Mouse (Mus musculus) frontal cortex, adult 2 months (tissue): ENCODE measurements around the gene Gm5148. TPM values are rescaled to one million over a fixed set of nuclear protein-coding genes. Genes with fewer than 3 reads are reported as not detected.
A peak's percentile ranks its signal among the peaks of the same experiment; 100 is the strongest.

Experiments used
- DNase-seq, 2 experiments: peaks; one replicate each; pipeline ENCODE4 v3.0.0; 2022; ENCODE audit warnings: low spot score in 1 of 2; ENCODE audit errors: extremely low spot score in 1 of 2
- polyA plus RNA-seq: library from polyadenylated mRNA; depleted of rRNA; stranded (reverse); fragments of >200 nt; gene quantifications from 2 replicates; pipeline ENCODE4 v1.2.3, GENCODE M21; 2012; rRNA removed

The Gm5148 gene
- polyA plus RNA-seq, 1 experiment = 10.2 TPM

- no peak for DNase-seq
Measured at GRCm38 (mm10) chr3:37703066-37703465, 21.2 kb downstream of the Gm5148 start.

- DNase-seq = no peak
Measured at GRCm38 (mm10) chr3:37693552-37693951, 30.7 kb downstream of the Gm5148 start.

- DNase-seq = no peak
Measured at GRCm38 (mm10) chr3:37692945-37693344, 31.3 kb downstream of the Gm5148 start.

GRCm38 (mm10) chr3:37687158-37687980 lies 36.9 kb downstream of the Gm5148 start:
- DNase-seq = peak; percentile 60 to 67

GRCm38 (mm10) chr3:37686751-37687150 lies 37.5 kb downstream of the Gm5148 start:
- DNase-seq = no peak

- DNase-seq = no peak
Measured at GRCm38 (mm10) chr3:37686219-37686618, 38.1 kb downstream of the Gm5148 start.

- no peak for DNase-seq
Measured at GRCm38 (mm10) chr3:37676291-37676690, 48.0 kb downstream of the Gm5148 start.

- DNase-seq = no peak
Measured at GRCm38 (mm10) chr3:37675056-37675525, 49.2 kb downstream of the Gm5148 start.

- no peak for DNase-seq
Measured at GRCm38 (mm10) chr3:37673513-37674261, 50.6 kb downstream of the Gm5148 start.

- no peak for DNase-seq
Measured at GRCm38 (mm10) chr3:37672266-37673040, 51.8 kb downstream of the Gm5148 start.

- DNase-seq = no peak
Measured at GRCm38 (mm10) chr3:37669100-37669499, 55.2 kb downstream of the Gm5148 start.

- DNase-seq = no peak
Measured at GRCm38 (mm10) chr3:37668652-37669051, 55.6 kb downstream of the Gm5148 start.

- DNase-seq = no peak
Measured at GRCm38 (mm10) chr3:37667736-37668135, 56.6 kb downstream of the Gm5148 start.

- no peak for DNase-seq
Measured at GRCm38 (mm10) chr3:37667119-37667467, 57.2 kb downstream of the Gm5148 start.

- DNase-seq = no peak
Measured at GRCm38 (mm10) chr3:37666291-37667118, 57.8 kb downstream of the Gm5148 start.

Other genes starting within 250 kb of the Gm5148 start
- 11.1 and 11.6 TPM in 2 replicates for gene Spry1, start 84.5 kb downstream of the Gm5148 start, polyA plus RNA-seq